Mouse (Mus musculus) C2C12 (cell line): Measurements from ENCODE around the gene Fxyd5.

ENCODE experiments used
- CEBPB ChIP-seq: IDR thresholded peaks from one replicate; pipeline ENCODE4 v1.6.1; 2011; ENCODE audit warnings: low read depth, mild to moderate bottlenecking, control low read depth, moderate library complexity
- CTCF ChIP-seq: IDR thresholded peaks from one replicate; pipeline ENCODE4 v1.5.1; 2011; ENCODE audit not compliant: control insufficient read depth, insufficient read depth, insufficient read length
- FOSL1 ChIP-seq: IDR thresholded peaks from one replicate; pipeline ENCODE4 v1.8.0; 2011; ENCODE audit warnings: mild to moderate bottlenecking, low read length; ENCODE audit not compliant: poor library complexity, insufficient read depth, severe bottlenecking
- MAX ChIP-seq: IDR thresholded peaks from one replicate; pipeline ENCODE4 v1.6.1; 2011; ENCODE audit warnings: mild to moderate bottlenecking, control low read depth
- MYOG ChIP-seq: IDR thresholded peaks from one replicate; pipeline ENCODE4 v1.6.1; 2011; ENCODE audit not compliant: control insufficient read depth, insufficient read length; ENCODE audit errors: extremely low read depth
- USF1 ChIP-seq: IDR thresholded peaks from one replicate; pipeline ENCODE4 v1.6.1; 2011; ENCODE audit warnings: low read depth, mild to moderate bottlenecking, control low read depth, moderate library complexity

- TF ChIP-seq CEBPB: no peak
- TF ChIP-seq USF1: no peak
- no peak for TF ChIP-seq CTCF
- TF ChIP-seq MAX: no peak
- no peak for TF ChIP-seq MYOG
- no peak for TF ChIP-seq FOSL1
These were observed 56.9 kb downstream of the Fxyd5 start for GRCm38 (mm10) chr7:30985357-30985756.
